ENCODE assay signal across 9 mouse cellular contexts in genomic region chr8:70820101-70820935, GRCm38 (mm10). TPM values are rescaled to one million over a fixed set of nuclear protein-coding genes. Genes with fewer than 3 reads are reported as not detected.
DNase-seq lines count a peak whose midpoint lies in the region; ATAC-seq lines count a peak whose summit lies in the region.
"Had no signal": no experiment of that assay in that cellular context is flagged by ENCODE, and none has a peak within 500 bp of the region (broad histone marks: within the 10 kb centered on the region; RNA-seq: fewer than 3 reads in every experiment).

No protein-coding gene starts in this region.

- H3K9ac ChIP-seq in liver, embryonic 13.5 days: peak overlapping the region; percentile 33; the same call in 1 of the 2 replicates
- H3K9ac ChIP-seq in neural tube, embryonic 15.5 days (replicated peaks): no peak overlapping the region

- H3K36me3 ChIP-seq in liver, embryonic 13.5 days: no peaks in the 10 kb centered on the region
- no peaks in the 10 kb centered on the region for H3K36me3 ChIP-seq in neural tube, embryonic 15.5 days

- no peak overlapping the region for H3K27ac ChIP-seq in liver, embryonic 13.5 days
- no peak overlapping the region for H3K27ac ChIP-seq in neural tube, embryonic 15.5 days (replicated peaks)

- no peaks in the 10 kb centered on the region; the same call in 1 of the 2 replicates for H3K9me3 ChIP-seq in liver, embryonic 13.5 days (replicated peaks)
- no peaks in the 10 kb centered on the region for H3K9me3 ChIP-seq in neural tube, embryonic 15.5 days (replicated peaks)

- ATAC-seq in liver, embryonic 13.5 days (ENCODE audit: low read depth): peak; percentile 53
- 0 out of 2 replicates have a peak, but pooled peaks have one; percentile 25 for ATAC-seq in neural tube, embryonic 15.5 days (ENCODE audit: low FRiP score)

- peaks cover 44% of the 10 kb centered on the region for H3K4me1 ChIP-seq in liver, embryonic 13.5 days (replicated peaks)
- H3K4me1 ChIP-seq in neural tube, embryonic 15.5 days: peaks cover 7% of the 10 kb centered on the region

- DNase-seq in urinary bladder, postnatal 4 days (ENCODE audit: low spot score in 2 of 2): peak; percentile 44 to 74
- DNase-seq in urinary bladder, adult 18-20 months (ENCODE audit: low spot score in 2 of 2): no peak
- DNase-seq in gonadal fat pad, adult 2 months (ENCODE audit: low read depth): peak; percentile 60
- peak; percentile 32 for DNase-seq in induced T-regulatory cell, adult 2 months (ENCODE audit: low read depth)
- DNase-seq in liver, embryonic 13.5 days: no peak
- no peak for DNase-seq in spleen, adult 18-20 months
- no peak for DNase-seq in layer of hippocampus, postnatal 36 days

- H3K4me2 ChIP-seq in liver, embryonic 13.5 days: peak overlapping the region; percentile 46
- 0 out of 2 replicates have a peak overlapping the region, but pooled peaks have one; percentile 0 for H3K4me2 ChIP-seq in neural tube, embryonic 15.5 days

- H3K27me3 ChIP-seq in liver, embryonic 13.5 days: peaks cover 54% of the 10 kb centered on the region
- peaks cover 42% of the 10 kb centered on the region for H3K27me3 ChIP-seq in neural tube, embryonic 15.5 days (replicated peaks)

- 12% methylated on average over 31 of the region's 31 CpGs for WGBS in liver, embryonic 13.5 days (ENCODE audit: insufficient replicate concordance)
- WGBS in neural tube, embryonic 15.5 days: 3% methylated on average over 31 of the region's 31 CpGs

- 0 out of 2 replicates have a peak overlapping the region, but pooled peaks have one; percentile 10 for H3K4me3 ChIP-seq in liver, embryonic 13.5 days (replicated peaks)
- no peak overlapping the region for H3K4me3 ChIP-seq in neural tube, embryonic 15.5 days (replicated peaks)
- H3K4me3 ChIP-seq: megakaryocyte, embryonic 14.5 days had no signal

RNA-seq across cellular contexts. Expression of gene Il12rb1, which starts 12.1 kb away (rescaled TPM):
- polyA plus RNA-seq in gonadal fat pad, adult 2 months (2012; rRNA removed): 1.1 and 1.3 TPM in 2 replicates
- polyA plus RNA-seq in liver, embryonic 13.5 days (2015; fragmentation: Nextera tagmentation; extraction: Ambion mirVana): 0.20 and 0.21 TPM in 2 replicates
- polyA plus RNA-seq in neural tube, embryonic 15.5 days (2015; fragmentation: Nextera tagmentation; extraction: Ambion mirVana): 0.14 and 1.4 TPM in 2 replicates
- under 1 TPM; 0.56 to 0.87 TPM for total RNA-seq in layer of hippocampus, postnatal 36 days (2021)

RNA-seq across cellular contexts. Expression of gene Mast3, which starts 15.5 kb away (rescaled TPM):
- polyA plus RNA-seq in gonadal fat pad, adult 2 months (2012; rRNA removed): 56.6 and 85.2 TPM in 2 replicates
- 4.9 and 6.2 TPM in 2 replicates for polyA plus RNA-seq in liver, embryonic 13.5 days (2015; fragmentation: Nextera tagmentation; extraction: Ambion mirVana)
- polyA plus RNA-seq in neural tube, embryonic 15.5 days (2015; fragmentation: Nextera tagmentation; extraction: Ambion mirVana): 18.9 and 21.0 TPM in 2 replicates
- 100 to 1,000 TPM; 452 to 459 TPM for total RNA-seq in layer of hippocampus, postnatal 36 days (2021)

RNA-seq across cellular contexts. Expression of gene Arrdc2, which starts 19.2 kb away (rescaled TPM):
- polyA plus RNA-seq in gonadal fat pad, adult 2 months (2012; rRNA removed): 134 and 150 TPM in 2 replicates
- polyA plus RNA-seq in liver, embryonic 13.5 days (2015; fragmentation: Nextera tagmentation; extraction: Ambion mirVana): 11.7 and 12.6 TPM in 2 replicates
- polyA plus RNA-seq in neural tube, embryonic 15.5 days (2015; fragmentation: Nextera tagmentation; extraction: Ambion mirVana): 7.8 and 8.5 TPM in 2 replicates
- total RNA-seq in layer of hippocampus, postnatal 36 days (2021): 10 to 100 TPM; 18.5 to 25.6 TPM

RNA-seq across cellular contexts. Expression of gene Kcnn1, which starts 42.7 kb away (rescaled TPM):
- 4.3 and 5.6 TPM in 2 replicates for polyA plus RNA-seq in gonadal fat pad, adult 2 months (2012; rRNA removed)
- 0.29 and 0.44 TPM in 2 replicates for polyA plus RNA-seq in liver, embryonic 13.5 days (2015; fragmentation: Nextera tagmentation; extraction: Ambion mirVana)
- polyA plus RNA-seq in neural tube, embryonic 15.5 days (2015; fragmentation: Nextera tagmentation; extraction: Ambion mirVana): 17.6 and 18.6 TPM in 2 replicates
- 10 to 100 TPM; 16.9 to 17.7 TPM for total RNA-seq in layer of hippocampus, postnatal 36 days (2021)

RNA-seq across cellular contexts. Expression of gene Pik3r2, which starts 43.8 kb away (rescaled TPM):
- 92.1 and 92.3 TPM in 2 replicates for polyA plus RNA-seq in gonadal fat pad, adult 2 months (2012; rRNA removed)
- 18.0 and 18.2 TPM in 2 replicates for polyA plus RNA-seq in liver, embryonic 13.5 days (2015; fragmentation: Nextera tagmentation; extraction: Ambion mirVana)
- 97.5 and 102 TPM in 2 replicates for polyA plus RNA-seq in neural tube, embryonic 15.5 days (2015; fragmentation: Nextera tagmentation; extraction: Ambion mirVana)
- 100 to 1,000 TPM; 153 to 158 TPM for total RNA-seq in layer of hippocampus, postnatal 36 days (2021)

Comparison
In these comparisons a context has a peak if more than half of its experiments do, and no peak if none do; other contexts are left out.
1. DNase-seq: peak in urinary bladder, postnatal 4 days (2 of 2), gonadal fat pad, adult 2 months (single experiment) and induced T-regulatory cell, adult 2 months (single experiment); none in urinary bladder, adult 18-20 months (0 of 2), liver, embryonic 13.5 days (single experiment), spleen, adult 18-20 months (0 of 2) and layer of hippocampus, postnatal 36 days (0 of 2).